Mouse (Mus musculus) hindbrain, embryonic 16.5 days (tissue): Measurements from ENCODE around the gene Tmtc1. TPM values are rescaled to one million over a fixed set of nuclear protein-coding genes. Genes with fewer than 3 reads are reported as not detected.
A peak's percentile ranks its signal among the peaks of the same experiment; 100 is the strongest.

Experiments used
- ATAC-seq: fragments of 200-750 bp; cut with Nextera tagmentation; 2 replicates; pipeline ENCODE4 v1.8.0; 2017; ENCODE audit warnings: moderate TSS enrichment, moderate library complexity
- H3K27ac ChIP-seq: fragments of 300-500 bp; sonication (generic); 2 replicates; pipeline ENCODE4 v1.5.1; 2014; ENCODE audit warnings: low read depth, mild to moderate bottlenecking, control low read depth, low read length, moderate library complexity
- H3K27me3 ChIP-seq: fragments of 300-500 bp; sonication (generic); replicated peaks from 2 replicates; pipeline ENCODE4 v1.6.1; 2014; ENCODE audit warnings: low read length; ENCODE audit not compliant: control insufficient read depth, insufficient read depth
- H3K36me3 ChIP-seq: fragments of 300-500 bp; sonication (generic); 2 replicates; pipeline ENCODE4 v1.6.1; 2014; ENCODE audit warnings: mild to moderate bottlenecking, low read length, moderate library complexity, mixed read lengths; ENCODE audit not compliant: control insufficient read depth, insufficient read depth
- H3K4me1 ChIP-seq: fragments of 300-500 bp; sonication (generic); 2 replicates; pipeline ENCODE4 v1.6.1; 2014; ENCODE audit warnings: low read depth, low read length; ENCODE audit not compliant: control insufficient read depth, insufficient read depth
- H3K4me2 ChIP-seq: fragments of 300-500 bp; sonication (generic); 2 replicates; pipeline ENCODE4 v1.6.1; 2014; ENCODE audit warnings: mild to moderate bottlenecking, low read length, control low read depth, moderate library complexity
- H3K4me3 ChIP-seq: fragments of 300-500 bp; sonication (generic); 2 replicates; pipeline ENCODE4 v1.5.1; 2014; ENCODE audit warnings: mild to moderate bottlenecking, low read length, control low read depth, moderate library complexity
- H3K9ac ChIP-seq: fragments of 300-500 bp; sonication (generic); 2 replicates; pipeline ENCODE4 v1.6.1; 2014; ENCODE audit warnings: low read depth, mild to moderate bottlenecking, control low read depth, low read length, moderate library complexity
- H3K9me3 ChIP-seq: fragments of 300-500 bp; sonication (generic); 2 replicates; pipeline ENCODE4 v1.6.1; 2014; ENCODE audit warnings: mild to moderate bottlenecking, low read length, moderate library complexity; ENCODE audit not compliant: control insufficient read depth
- WGBS: fragments of 180-500 bp; shearing (Covaris S2); extraction: QIAGEN DNeasy Blood & Tissue Kit; methylation state at CpG from one replicate; pipeline ENCODE4 v1.1.7; 2014; 5-methylcytosine and 5-hydroxymethylcytosine counted together
- polyA plus RNA-seq: library from polyadenylated mRNA; unstranded; fragments of >200 nt; fragmentation: Nextera tagmentation; extraction: Ambion mirVana; gene quantifications from 2 replicates; pipeline ENCODE4 v1.2.1, GENCODE M21; 2015

Gene Tmtc1
- polyA plus RNA-seq, 1 experiment from 2014 or later: 2.4 TPM

DNA sequence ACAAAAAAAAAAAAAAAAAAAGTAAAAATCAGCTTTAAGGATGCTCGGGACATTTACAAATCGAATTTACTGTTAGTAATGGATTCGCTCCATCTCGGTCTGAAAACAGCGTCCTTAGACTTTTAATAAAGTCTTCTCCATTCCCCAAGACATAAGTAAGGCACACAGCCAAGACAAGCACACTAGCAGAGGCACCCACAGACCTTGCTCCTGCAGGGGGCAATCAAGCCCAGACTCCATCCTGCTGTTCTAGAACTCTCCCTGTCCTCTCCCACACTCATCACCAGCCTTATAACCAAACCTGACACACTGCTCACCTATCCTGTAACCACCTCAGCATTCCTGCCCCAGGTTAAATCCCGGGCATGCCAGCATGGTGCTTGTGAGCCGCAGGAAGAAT lies 52.9 kb downstream of the Tmtc1 start:
- no peak overlapping the region for H3K4me3 ChIP-seq
- no peaks in the 10 kb centered on the region for H3K9me3 ChIP-seq
- H3K9ac ChIP-seq: no peak overlapping the region
- no peaks in the 10 kb centered on the region for H3K36me3 ChIP-seq
- no peaks in the 10 kb centered on the region for H3K27me3 ChIP-seq
- H3K4me1 ChIP-seq: peaks cover 19% of the 10 kb centered on the region
- 0 out of 2 replicates have a peak, but pooled peaks have one; percentile 46 for ATAC-seq
- 72% methylated on average over 7 of the region's 7 CpGs for WGBS
- H3K27ac ChIP-seq: peak overlapping the region; percentile 42; the same call in 1 of the 2 replicates
- no peak overlapping the region for H3K4me2 ChIP-seq

DNA sequence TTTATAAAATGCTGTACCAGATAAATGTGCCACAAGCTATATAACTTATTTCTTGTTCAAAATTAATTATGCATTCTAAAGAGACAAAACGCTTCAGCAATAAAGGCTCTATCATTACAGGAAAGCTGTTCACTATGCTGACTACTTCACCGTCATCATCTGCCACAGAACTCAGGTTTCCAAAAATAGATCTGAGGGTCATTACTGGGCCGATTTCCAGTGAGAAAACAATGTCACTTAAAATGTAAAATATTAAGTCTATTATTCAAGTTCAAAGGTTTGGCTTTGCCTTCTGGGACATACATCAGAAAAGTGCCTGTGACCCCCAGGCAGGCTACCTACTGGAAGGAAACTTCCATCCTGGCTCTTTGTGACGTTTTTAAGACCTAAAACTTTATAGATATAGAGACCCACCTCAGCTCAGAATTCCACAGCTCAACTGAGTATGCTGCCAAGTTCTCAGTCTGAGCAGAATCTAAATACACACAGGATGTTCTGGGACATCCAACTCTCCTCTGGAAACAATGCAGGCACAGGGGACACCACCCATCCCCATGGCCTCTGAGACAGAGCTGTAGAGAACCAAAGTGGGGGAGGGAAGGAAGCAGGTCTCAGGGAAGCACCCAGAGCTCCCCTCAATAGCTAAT lies 53.4 kb downstream of the Tmtc1 start:
- Histone ChIP-seq H3K4me1 (peaks cover 19% of the 10 kb centered on the region), H3K4me3 (no peak overlapping the region), H3K27me3 (no peaks in the 10 kb centered on the region), H3K9ac (no peak overlapping the region), H3K4me2 (no peak overlapping the region), H3K9me3 (no peaks in the 10 kb centered on the region), H3K36me3 (no peaks in the 10 kb centered on the region), H3K27ac (no peak overlapping the region)
- WGBS: 34% methylated on average over 4 of the region's 4 CpGs
- ATAC-seq: 0 out of 2 replicates have a peak, but pooled peaks have one; percentile 29

DNA sequence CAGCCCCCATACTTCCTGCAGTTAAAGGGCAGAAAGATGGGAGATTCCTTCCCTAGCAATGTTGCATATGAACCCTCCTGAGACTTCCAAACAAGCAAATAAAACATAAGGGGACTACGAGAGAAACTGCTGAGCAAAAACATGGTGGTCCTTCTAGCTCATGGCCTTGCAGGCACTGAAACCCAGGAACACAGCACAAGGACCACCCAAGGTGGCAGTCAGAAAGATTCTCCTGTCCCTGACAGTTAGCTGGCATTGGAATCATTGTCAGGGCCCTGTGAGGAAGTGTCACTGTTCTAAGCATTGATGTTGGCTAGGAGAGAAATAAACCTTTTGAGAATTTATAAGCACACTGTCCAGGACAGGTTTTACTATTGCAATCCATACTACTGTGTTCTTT lies 56.2 kb downstream of the Tmtc1 start:
- no peaks in the 10 kb centered on the region for H3K36me3 ChIP-seq
- H3K27ac ChIP-seq: no peak overlapping the region
- no peaks in the 10 kb centered on the region for H3K9me3 ChIP-seq
- H3K4me1 ChIP-seq: peaks cover 19% of the 10 kb centered on the region
- WGBS: 52% methylated on average over 1 of the region's 1 CpGs
- no peak overlapping the region for H3K4me3 ChIP-seq
- H3K4me2 ChIP-seq: no peak overlapping the region
- ATAC-seq: no peak
- H3K27me3 ChIP-seq: no peaks in the 10 kb centered on the region
- no peak overlapping the region for H3K9ac ChIP-seq

DNA sequence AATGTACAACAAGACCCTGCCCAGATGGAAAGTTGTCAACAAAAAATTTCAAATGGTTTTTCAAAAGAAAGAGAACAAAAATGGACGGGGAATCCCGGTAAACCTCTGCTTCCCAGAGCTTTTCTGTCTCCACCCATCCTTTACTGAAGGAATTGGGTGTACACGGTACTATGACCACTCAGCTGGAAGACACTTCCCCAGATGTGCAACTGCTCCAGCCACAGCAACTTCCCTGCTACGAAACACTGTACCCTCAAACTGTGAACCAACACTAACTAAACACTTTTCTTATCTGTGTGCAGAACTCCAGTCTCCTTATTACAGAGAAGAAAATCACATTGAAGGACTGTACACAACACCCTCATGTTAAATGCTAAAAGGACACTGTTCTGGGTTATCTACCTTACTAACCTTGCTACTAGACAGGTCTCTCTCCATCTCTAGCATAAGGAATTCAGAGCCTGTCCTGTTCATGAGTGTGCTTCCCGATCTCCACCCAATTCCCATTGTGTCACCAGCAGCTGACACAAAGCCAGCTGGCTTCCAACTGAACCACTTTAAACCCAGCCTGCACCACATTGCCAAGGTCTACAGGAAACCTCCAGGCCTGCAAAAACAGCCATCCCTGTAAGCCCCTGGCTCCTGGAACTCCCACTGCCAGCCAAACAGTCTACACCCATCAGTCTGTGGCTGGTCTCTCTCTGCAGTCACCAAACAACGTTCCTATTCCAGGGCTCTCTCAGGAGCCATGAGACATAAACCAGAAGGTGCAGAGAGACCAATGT lies 59.9 kb downstream of the Tmtc1 start:
- no peak for ATAC-seq
- H3K36me3 ChIP-seq: no peaks in the 10 kb centered on the region
- H3K27me3 ChIP-seq: no peaks in the 10 kb centered on the region
- no peaks in the 10 kb centered on the region for H3K4me1 ChIP-seq
- H3K27ac ChIP-seq: no peak overlapping the region; the same call in 1 of the 2 replicates
- 71% methylated on average over 6 of the region's 6 CpGs for WGBS
- H3K9me3 ChIP-seq: no peaks in the 10 kb centered on the region
- no peak overlapping the region for H3K9ac ChIP-seq
- H3K4me3 ChIP-seq: no peak overlapping the region
- H3K4me2 ChIP-seq: no peak overlapping the region

DNA sequence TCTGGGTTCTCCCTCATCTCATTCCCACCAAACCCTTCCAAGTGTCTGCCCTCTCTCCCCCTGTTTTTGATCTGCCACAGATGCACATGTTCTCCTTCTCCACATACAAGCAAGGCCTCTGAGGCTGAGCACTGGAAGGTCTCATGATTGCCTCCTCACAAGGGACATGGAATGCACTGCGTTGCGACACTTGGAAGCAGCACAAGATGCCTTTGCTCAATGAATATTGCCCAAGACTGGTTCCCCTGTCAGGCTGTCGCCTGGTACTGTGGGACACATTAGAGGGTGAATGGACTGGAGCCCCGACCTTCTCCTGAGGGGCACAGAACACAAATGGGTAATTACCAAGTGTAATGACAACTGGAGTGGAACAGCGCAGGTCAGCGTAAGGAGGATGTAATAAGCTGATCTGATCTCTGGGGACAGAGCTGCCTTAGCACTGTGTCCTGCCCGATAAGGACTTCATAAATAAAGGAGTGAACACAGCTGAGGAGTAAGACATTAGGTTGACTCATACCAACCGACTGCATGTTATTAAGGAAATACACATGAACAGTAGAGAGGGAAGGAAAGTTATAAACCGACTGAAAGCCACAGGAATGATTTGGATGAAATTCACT lies 62.9 kb downstream of the Tmtc1 start:
- Histone ChIP-seq H3K4me2 (no peak overlapping the region), H3K36me3 (no peaks in the 10 kb centered on the region), H3K27me3 (no peaks in the 10 kb centered on the region), H3K27ac (no peak overlapping the region), H3K4me3 (no peak overlapping the region), H3K9me3 (no peaks in the 10 kb centered on the region; the same call in 1 of the 2 replicates), H3K9ac (no peak overlapping the region), H3K4me1 (no peaks in the 10 kb centered on the region)
- peak; percentile 34; the same call in 1 of the 2 replicates for ATAC-seq
- WGBS: 69% methylated on average over 9 of the region's 9 CpGs

DNA sequence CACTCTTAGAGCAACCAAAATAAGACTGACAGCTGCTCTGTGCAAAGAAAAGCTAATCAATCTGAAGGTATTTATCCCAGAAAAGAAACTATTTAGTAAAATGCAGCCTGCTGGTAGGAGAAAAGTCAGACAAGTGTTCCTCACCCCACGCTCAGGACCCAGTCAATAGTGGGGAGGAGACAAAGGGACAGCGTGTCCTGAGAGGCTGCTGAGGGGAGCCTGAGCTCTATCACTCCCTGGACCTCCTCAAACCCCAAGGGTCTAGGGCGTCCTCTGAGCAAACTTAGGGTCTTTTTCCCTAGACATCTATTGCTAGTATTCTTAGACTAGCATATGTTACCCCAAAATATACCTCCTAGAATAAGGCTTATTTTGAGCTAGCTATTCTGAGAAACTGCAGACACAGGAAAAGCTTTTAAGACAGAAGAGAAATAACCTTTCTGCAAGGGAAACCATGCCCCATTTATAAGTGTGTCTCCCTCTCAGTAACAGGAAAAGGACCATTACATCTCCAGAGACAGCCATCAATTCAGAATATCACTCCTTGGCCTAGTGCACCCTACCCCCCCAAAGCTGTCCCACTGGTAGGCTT lies 68.5 kb downstream of the Tmtc1 start:
- H3K9ac ChIP-seq: no peak overlapping the region
- ATAC-seq: no peak
- H3K4me1 ChIP-seq: no peaks in the 10 kb centered on the region
- no peaks in the 10 kb centered on the region for H3K36me3 ChIP-seq
- no peak overlapping the region for H3K27ac ChIP-seq
- no peaks in the 10 kb centered on the region for H3K27me3 ChIP-seq
- no peak overlapping the region for H3K4me3 ChIP-seq
- no peaks in the 10 kb centered on the region; the same call in 1 of the 2 replicates for H3K9me3 ChIP-seq
- no peak overlapping the region for H3K4me2 ChIP-seq
- WGBS: 56% methylated on average over 3 of the region's 3 CpGs

DNA sequence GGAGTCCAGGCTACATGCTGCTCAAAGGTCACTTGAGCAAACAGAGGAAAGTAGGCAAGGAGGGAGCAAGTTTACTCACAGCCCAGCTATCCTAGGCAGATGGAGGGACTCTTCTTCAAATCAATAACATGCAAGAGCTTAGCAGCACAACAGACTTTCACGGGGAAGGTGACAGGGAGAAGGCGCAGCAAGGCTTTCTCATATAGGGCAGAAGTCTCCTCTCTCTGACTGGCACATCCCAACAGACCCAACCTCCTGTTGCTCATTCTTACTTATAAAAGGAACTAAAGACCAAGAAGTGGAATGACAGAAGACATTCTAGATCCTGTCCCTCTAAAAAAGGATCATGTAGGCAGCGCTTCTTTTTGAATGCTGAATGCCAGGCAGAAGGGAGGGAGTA lies 69.2 kb downstream of the Tmtc1 start:
- WGBS: 82% methylated on average over 3 of the region's 3 CpGs
- ATAC-seq: no peak

DNA sequence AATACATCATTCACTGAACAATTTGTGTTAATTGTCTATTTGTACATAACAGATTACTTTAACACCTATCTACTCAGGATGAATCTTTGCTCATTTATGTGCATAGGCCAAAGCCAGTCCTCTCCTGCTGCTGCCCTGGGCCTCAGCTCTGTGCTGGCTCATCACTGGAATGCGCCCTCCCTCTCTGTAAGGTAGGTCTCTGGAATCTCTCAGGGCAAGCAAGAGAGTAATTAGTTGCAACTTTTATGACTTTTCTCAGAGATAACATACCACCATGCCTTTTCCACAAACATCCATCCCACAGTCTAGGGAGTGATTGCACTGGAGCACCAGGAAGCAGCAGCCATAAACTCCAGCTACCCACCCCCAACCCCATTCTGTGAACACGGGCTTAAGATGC lies 70.7 kb downstream of the Tmtc1 start:
- Histone ChIP-seq H3K9me3 (no peaks in the 10 kb centered on the region; the same call in 1 of the 2 replicates), H3K4me1 (no peaks in the 10 kb centered on the region), H3K4me2 (no peak overlapping the region), H3K9ac (no peak overlapping the region), H3K36me3 (no peaks in the 10 kb centered on the region), H3K27me3 (no peaks in the 10 kb centered on the region), H3K4me3 (no peak overlapping the region), H3K27ac (no peak overlapping the region)
- WGBS: 62% methylated on average over 2 of the region's 2 CpGs
- no peak for ATAC-seq

More for the DNA sequence above, 69.2 kb downstream of the Tmtc1 start:
- Histone ChIP-seq H3K9ac (no peak overlapping the region), H3K4me2 (no peak overlapping the region), H3K36me3 (no peaks in the 10 kb centered on the region), H3K4me3 (no peak overlapping the region), H3K27ac (no peak overlapping the region), H3K4me1 (no peaks in the 10 kb centered on the region), H3K27me3 (no peaks in the 10 kb centered on the region), H3K9me3 (no peaks in the 10 kb centered on the region; the same call in 1 of the 2 replicates)

DNA sequence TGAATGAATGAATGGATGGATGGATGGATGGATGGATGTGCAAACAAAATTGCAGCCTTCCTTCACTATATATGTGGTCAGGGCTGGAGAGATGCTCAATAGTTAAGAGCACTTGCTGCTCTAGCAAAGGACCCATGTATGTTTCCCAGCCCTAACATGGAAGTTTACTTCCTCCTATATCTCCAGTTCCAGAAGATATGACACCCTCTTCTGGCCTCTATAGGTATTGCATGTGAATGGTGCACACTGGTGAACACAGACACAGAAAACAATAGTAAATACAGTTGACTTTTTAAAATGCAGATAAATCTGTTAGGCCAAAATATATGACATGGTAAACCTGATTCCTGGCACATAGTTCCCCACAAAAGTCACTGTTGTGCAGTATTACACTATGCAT lies 73.0 kb downstream of the Tmtc1 start:
- Histone ChIP-seq H3K9me3 (no peaks in the 10 kb centered on the region), H3K36me3 (no peaks in the 10 kb centered on the region), H3K27ac (no peak overlapping the region), H3K4me1 (no peaks in the 10 kb centered on the region), H3K27me3 (no peaks in the 10 kb centered on the region), H3K9ac (no peak overlapping the region), H3K4me2 (no peak overlapping the region), H3K4me3 (no peak overlapping the region)
- ATAC-seq: no peak
